Comparison of ENCODE assay signal across 17 mouse cellular contexts in the genomic region with DNA sequence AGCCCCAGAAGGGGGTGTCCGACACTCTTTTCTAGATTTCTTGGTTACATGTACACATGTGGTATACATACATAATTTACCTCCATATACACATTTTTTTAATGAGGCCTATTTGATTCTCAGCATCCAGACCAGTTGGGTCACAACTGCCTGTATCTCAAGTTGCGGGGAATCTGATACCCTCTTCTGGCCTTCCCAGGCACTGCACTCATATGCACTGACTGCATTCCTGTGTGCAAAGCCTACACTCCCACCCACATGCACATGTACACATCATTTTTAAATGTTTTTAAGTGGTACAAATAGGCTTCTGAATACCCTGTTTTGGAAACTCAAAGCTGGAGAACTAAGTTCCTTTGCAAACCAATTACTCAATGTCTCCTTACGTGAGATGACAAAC. TPM values are rescaled to one million over a fixed set of nuclear protein-coding genes. Genes with fewer than 3 reads are reported as not detected.
DNase-seq lines count a peak whose midpoint lies in the region; ATAC-seq and TF ChIP-seq lines count a peak whose summit lies in the region.
"Had no signal": no experiment of that assay in that cellular context is flagged by ENCODE, and none has a peak within 500 bp of the region (broad histone marks: within the 10 kb centered on the region; RNA-seq: fewer than 3 reads in every experiment).

No protein-coding gene starts in this region.

- no peaks in the 10 kb centered on the region for H3K79me2 ChIP-seq in heart, adult 2 months (replicated peaks; ENCODE audit: control insufficient read depth, insufficient read depth, low read length)

- ATAC-seq in lung, postnatal 0 days, result no peak
- ATAC-seq in stomach, postnatal 0 days (ENCODE audit: low FRiP score, low TSS enrichment), result no peak
- no peak for ATAC-seq in granulocyte monocyte progenitor cell, adult 5-6 weeks (replicated peaks; ENCODE audit: poor library complexity, severe bottlenecking)
- ATAC-seq: intestine, embryonic 15.5 days had no signal

- no peak for TF ChIP-seq POLR2A in heart, adult 2 months (IDR thresholded peaks at IDR 0.05; ENCODE audit: insufficient read depth, low read depth, low read length)

- no peaks in the 10 kb centered on the region for H3K9me3 ChIP-seq in lung, postnatal 0 days (ENCODE audit: low read length)
- H3K9me3 ChIP-seq in stomach, postnatal 0 days (ENCODE audit: control insufficient read depth, low read length), result no peaks in the 10 kb centered on the region
- H3K9me3 ChIP-seq: embryonic facial prominence, embryonic 13.5 days; intestine, embryonic 15.5 days; midbrain, embryonic 12.5 days had no signal

- intact Hi-C loops in heart, adult 2 months (cut with DNase I), result no loop called here

- no peaks in the 10 kb centered on the region for H3K4me1 ChIP-seq in heart, adult 2 months (ENCODE audit: control insufficient read depth, insufficient read depth, low read length)
- H3K4me1 ChIP-seq in lung, postnatal 0 days (ENCODE audit: insufficient read depth, low read depth, low read length), result no peaks in the 10 kb centered on the region
- no peaks in the 10 kb centered on the region for H3K4me1 ChIP-seq in stomach, postnatal 0 days (replicated peaks; ENCODE audit: control insufficient read depth, insufficient read depth)
- H3K4me1 ChIP-seq: embryonic facial prominence, embryonic 13.5 days; intestine, embryonic 15.5 days; midbrain, embryonic 12.5 days had no signal

- TF ChIP-seq EP300 in heart, adult 2 months (IDR thresholded peaks at IDR 0.05; ENCODE audit: insufficient read depth, low read depth, low read length), result no peak
- TF ChIP-seq EP300 in lung, postnatal 0 days (IDR thresholded peaks at IDR 0.05), result no peak
- TF ChIP-seq EP300 in stomach, postnatal 0 days (optimal IDR thresholded peaks at IDR 0.05), result no peak

- no peak overlapping the region for H3K27ac ChIP-seq in heart, adult 2 months
- no peak overlapping the region for H3K27ac ChIP-seq in lung, postnatal 0 days (ENCODE audit: low read length)
- no peak overlapping the region for H3K27ac ChIP-seq in stomach, postnatal 0 days (replicated peaks)
- H3K27ac ChIP-seq: embryonic facial prominence, embryonic 13.5 days; intestine, embryonic 15.5 days; midbrain, embryonic 12.5 days had no signal

- H3K9ac ChIP-seq in heart, adult 2 months (ENCODE audit: low read depth, low read length), result no peak overlapping the region
- no peak overlapping the region for H3K9ac ChIP-seq in lung, postnatal 0 days (replicated peaks; ENCODE audit: low read depth)
- H3K9ac ChIP-seq in stomach, postnatal 0 days (ENCODE audit: low read length), result no peak overlapping the region
- H3K9ac ChIP-seq: embryonic facial prominence, embryonic 13.5 days; intestine, embryonic 15.5 days; midbrain, embryonic 12.5 days had no signal

- WGBS in heart, adult 2 months, result 82% methylated on average over 3 of the region's 3 CpGs
- 84% methylated on average over 3 of the region's 3 CpGs for WGBS in lung, postnatal 0 days
- WGBS in stomach, postnatal 0 days, result 90% methylated on average over 3 of the region's 3 CpGs

- no peak for DNase-seq in heart, adult 2 months
- DNase-seq in heart, adult 8-10 months (ENCODE audit: low spot score), result no peak
- no peak for DNase-seq in lung, postnatal 0 days (ENCODE audit: low spot score)
- no peak for DNase-seq in lung, postnatal 14 days
- peak; percentile 10 for DNase-seq in R1 (ENCODE audit: low read depth, low spot score)
- DNase-seq in stomach, postnatal 0 days (ENCODE audit: low spot score), result no peak
- DNase-seq in layer of hippocampus, postnatal 25 days (ENCODE audit: extremely low spot score in 1 of 2, low spot score in 1 of 2), result no peak
- DNase-seq: adrenal gland, adult 2 months; cerebellum, adult 2 months; kidney, postnatal 10 days; lung, postnatal 36 days had no signal

- TF ChIP-seq CTCF in heart, adult 2 months (IDR thresholded peaks at IDR 0.05), result 0 out of 2 replicates have a peak, but pooled peaks have one; percentile 8
- peak; percentile 38 for TF ChIP-seq CTCF in lung, postnatal 0 days (IDR thresholded peaks at IDR 0.05)
- TF ChIP-seq CTCF in stomach, postnatal 0 days (IDR thresholded peaks at IDR 0.05; ENCODE audit: low read depth), result peak; percentile 31; the same call in 1 of the 2 replicates

- H3K27me3 ChIP-seq in heart, adult 2 months (ENCODE audit: control insufficient read depth, insufficient read depth, low read length), result no peaks in the 10 kb centered on the region
- no peaks in the 10 kb centered on the region for H3K27me3 ChIP-seq in lung, postnatal 0 days (replicated peaks; ENCODE audit: insufficient read depth, low read length)
- no peaks in the 10 kb centered on the region for H3K27me3 ChIP-seq in stomach, postnatal 0 days (ENCODE audit: control insufficient read depth, insufficient read depth, low read length)
- H3K27me3 ChIP-seq: intestine, embryonic 15.5 days had no signal

- H3K4me2 ChIP-seq in lung, postnatal 0 days (replicated peaks; ENCODE audit: low read depth, low read length), result no peak overlapping the region
- H3K4me2 ChIP-seq in stomach, postnatal 0 days (replicated peaks; ENCODE audit: low read depth), result no peak overlapping the region
- H3K4me2 ChIP-seq: embryonic facial prominence, embryonic 13.5 days; intestine, embryonic 15.5 days; liver, embryonic 11.5 days; midbrain, embryonic 12.5 days had no signal

- H3K4me3 ChIP-seq in heart, adult 2 months, result no peak overlapping the region
- H3K4me3 ChIP-seq in lung, postnatal 0 days (ENCODE audit: low read depth, low read length), result no peak overlapping the region
- no peak overlapping the region for H3K4me3 ChIP-seq in stomach, postnatal 0 days (ENCODE audit: low read depth, low read length)
- H3K4me3 ChIP-seq: embryonic facial prominence, embryonic 13.5 days; intestine, embryonic 15.5 days; midbrain, embryonic 12.5 days; myocyte had no signal

- no peaks in the 10 kb centered on the region for H3K36me3 ChIP-seq in heart, adult 2 months (ENCODE audit: control insufficient read depth, insufficient read depth, low read length)
- no peaks in the 10 kb centered on the region for H3K36me3 ChIP-seq in lung, postnatal 0 days (ENCODE audit: insufficient read depth, low read length)
- no peaks in the 10 kb centered on the region for H3K36me3 ChIP-seq in stomach, postnatal 0 days (ENCODE audit: control insufficient read depth, insufficient read depth, low read length)
- H3K36me3 ChIP-seq: embryonic facial prominence, embryonic 13.5 days; intestine, embryonic 15.5 days; midbrain, embryonic 12.5 days had no signal

RNA-seq across cellular contexts. Expression of a gene that starts 54.8 kb away (rescaled TPM):
- total RNA-seq in heart, adult 2 months (2021), result 10 to 100 TPM; 10.8 to 12.5 TPM
- 6.4 and 14.1 TPM in 2 replicates for polyA plus RNA-seq in heart, adult 2 months (2012; rRNA removed)
- total RNA-seq in heart, adult 8-10 months (2022), result 10 to 100 TPM; 10.5 to 11.3 (median 10.5) TPM
- 42.4 and 47.9 TPM in 2 replicates for polyA plus RNA-seq in lung, postnatal 0 days (2015; fragmentation: Nextera tagmentation; extraction: Ambion mirVana)
- polyA plus RNA-seq in stomach, postnatal 0 days (2015; fragmentation: Nextera tagmentation; extraction: Ambion mirVana), result 19.6 and 21.9 TPM in 2 replicates
- 0.45 TPM in 1 of 2 replicates, not detected in the other for total RNA-seq in granulocyte monocyte progenitor cell, adult 5-6 weeks (2014; fragmentation: Nextera tagmentation)
- total RNA-seq in granulocyte monocyte progenitor cell, adult 5-6 weeks (2017), result 0.39 TPM in 1 of 2 replicates, not detected in the other
- 100 to 1,000 TPM; 716 to 752 TPM for total RNA-seq in layer of hippocampus, postnatal 25 days (2021)

Comparison
In these comparisons a context has a peak if more than half of its experiments do, and no peak if none do; other contexts are left out.
1. RNA of a gene that starts 54.8 kb away (total RNA-seq): 716 to 752 TPM in layer of hippocampus, postnatal 25 days; 10.8 to 12.5 TPM in heart, adult 2 months, 10.5 to 11.3 TPM in heart, adult 8-10 months and 0.39 to 0.45 TPM in granulocyte monocyte progenitor cell, adult 5-6 weeks; every median in the first group is over 10 times any median in the second.
2. Peak in every context shown above with its lines, with median percentiles within 50 percentile points of each other: CTCF ChIP-seq.